Mouse (Mus musculus) kidney, embryonic 15.5 days (tissue): ENCODE results near the gene Qk. TPM values are rescaled to one million over a fixed set of nuclear protein-coding genes. Genes with fewer than 3 reads are reported as not detected.

Experiments
- ATAC-seq: fragments of 200-750 bp; cut with Nextera tagmentation; replicated peaks from 2 replicates; pipeline ENCODE4 v1.8.0; 2017; ENCODE audit warnings: moderate TSS enrichment; ENCODE audit not compliant: low FRiP score
- H3K27ac ChIP-seq: fragments of 300-500 bp; sonication (generic); 2 replicates; pipeline ENCODE4 v1.5.1; 2015; ENCODE audit warnings: mild to moderate bottlenecking, inconsistent platforms
- H3K27me3 ChIP-seq: fragments of 300-500 bp; sonication (generic); 2 replicates; pipeline ENCODE4 v1.6.1; 2015; ENCODE audit warnings: inconsistent platforms
- H3K36me3 ChIP-seq: fragments of 300-500 bp; sonication (generic); 2 replicates; pipeline ENCODE4 v1.6.1; 2015; ENCODE audit warnings: inconsistent platforms
- H3K4me1 ChIP-seq: fragments of 300-500 bp; sonication (generic); 2 replicates; pipeline ENCODE4 v1.6.1; 2015; ENCODE audit warnings: inconsistent platforms
- H3K4me2 ChIP-seq: fragments of 300-500 bp; sonication (generic); 2 replicates; pipeline ENCODE4 v1.6.1; 2015; ENCODE audit warnings: moderate library complexity, mild to moderate bottlenecking, inconsistent platforms
- H3K4me3 ChIP-seq: fragments of 300-500 bp; sonication (generic); replicated peaks from 2 replicates; pipeline ENCODE4 v1.5.1; 2015; ENCODE audit warnings: mild to moderate bottlenecking, inconsistent platforms
- H3K9ac ChIP-seq: fragments of 300-500 bp; sonication (generic); 2 replicates; pipeline ENCODE4 v1.6.1; 2015; ENCODE audit warnings: mild to moderate bottlenecking, inconsistent platforms
- H3K9me3 ChIP-seq: fragments of 300-500 bp; sonication (generic); replicated peaks from 2 replicates; pipeline ENCODE4 v1.6.1; 2016; ENCODE audit warnings: inconsistent platforms
- WGBS: fragments of 180-500 bp; shearing (Covaris S2); methylation state at CpG from one replicate; pipeline ENCODE4 v1.1.7; 2015; ENCODE audit warnings: mixed read lengths; 5-methylcytosine and 5-hydroxymethylcytosine counted together
- polyA plus RNA-seq: library from polyadenylated mRNA; unstranded; fragments of >200 nt; fragmentation: Nextera tagmentation; extraction: Ambion mirVana; gene quantifications from 2 replicates; pipeline ENCODE4 v1.2.1, GENCODE M21; 2015

Gene Qk
- polyA plus RNA-seq = 23.2 and 25.6 TPM in 2 replicates

GRCm38 (mm10) chr17:10319685-10320455 is at the start of gene Qk:
Gene Qk, minus strand, starts transcription at chr17:10319854.
- Histone ChIP-seq H3K4me2 (peak within 1 kb of the TSS; percentile 65), H3K36me3 (no peaks in the 10 kb centered on the region), H3K9me3 (no peaks in the 10 kb centered on the region), H3K27me3 (no peaks in the 10 kb centered on the region), H3K4me1 (peaks cover 29% of the 10 kb centered on the region), H3K4me3 (peak within 1 kb of the TSS; percentile 95), H3K9ac (peak within 1 kb of the TSS; percentile 94), H3K27ac (peak within 1 kb of the TSS; percentile 100)
- WGBS = under 1% methylated on average over 86 of the region's 86 CpGs
- ATAC-seq = peak; percentile 80

GRCm38 (mm10) chr17:10367044-10367443 is 47.4 kb upstream of the Qk start:
- Histone ChIP-seq H3K4me3 (no peak overlapping the region), H3K9ac (no peak overlapping the region), H3K27ac (no peak overlapping the region), H3K4me2 (no peak overlapping the region), H3K4me1 (no peaks in the 10 kb centered on the region; the same call in 1 of the 2 replicates), H3K9me3 (no peaks in the 10 kb centered on the region), H3K36me3 (no peaks in the 10 kb centered on the region), H3K27me3 (no peaks in the 10 kb centered on the region)
- 68% methylated on average over 5 of the region's 5 CpGs for WGBS
- no peak for ATAC-seq

DNA sequence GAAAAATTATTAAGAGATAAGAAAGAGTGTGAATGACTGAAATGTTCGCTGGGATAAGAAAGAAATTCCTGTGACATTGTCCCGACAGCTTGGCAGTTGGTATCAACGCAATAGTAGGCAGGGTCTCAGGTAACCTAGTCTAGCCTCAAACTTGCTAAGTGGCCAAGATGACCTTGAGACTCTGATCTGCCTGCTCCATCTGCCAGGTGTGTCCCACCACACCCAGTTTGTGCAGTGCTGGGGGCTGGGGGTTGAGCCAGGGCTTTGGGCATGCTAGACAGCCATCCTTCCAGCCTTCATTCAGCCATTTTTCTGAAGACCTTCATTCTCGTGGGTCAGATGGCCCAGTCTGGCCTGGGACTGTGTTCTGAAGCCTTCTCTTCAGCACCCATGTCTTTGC is 46.9 kb upstream of the Qk start:
- no peak for ATAC-seq
- 0 out of 2 replicates have a peak overlapping the region, but pooled peaks have one; percentile 35 for H3K27ac ChIP-seq
- H3K27me3 ChIP-seq = no peaks in the 10 kb centered on the region

GRCm38 (mm10) chr17:10365501-10366482 is 46.1 kb upstream of the Qk start:
- ATAC-seq = no peak
- no peaks in the 10 kb centered on the region for H3K36me3 ChIP-seq
- no peaks in the 10 kb centered on the region for H3K27me3 ChIP-seq
- WGBS = 69% methylated on average over 13 of the region's 13 CpGs
- H3K4me2 ChIP-seq = no peak overlapping the region
- H3K4me1 ChIP-seq = no peaks in the 10 kb centered on the region
- no peak overlapping the region for H3K9ac ChIP-seq
- H3K9me3 ChIP-seq = no peaks in the 10 kb centered on the region
- H3K27ac ChIP-seq = no peak overlapping the region
- H3K4me3 ChIP-seq = no peak overlapping the region

More for the DNA sequence above, 46.9 kb upstream of the Qk start:
- H3K4me1 ChIP-seq = no peaks in the 10 kb centered on the region
- H3K36me3 ChIP-seq = no peaks in the 10 kb centered on the region
- no peak overlapping the region for H3K9ac ChIP-seq
- no peaks in the 10 kb centered on the region for H3K9me3 ChIP-seq
- no peak overlapping the region for H3K4me2 ChIP-seq
- WGBS = 83% methylated on average over 4 of the region's 4 CpGs
- no peak overlapping the region for H3K4me3 ChIP-seq

- Histone ChIP-seq H3K9me3 (no peaks in the 10 kb centered on the region), H3K4me1 (peaks cover 7% of the 10 kb centered on the region; the same call in 1 of the 2 replicates), H3K36me3 (no peaks in the 10 kb centered on the region), H3K27me3 (no peaks in the 10 kb centered on the region), H3K4me3 (no peak overlapping the region), H3K27ac (no peak overlapping the region), H3K4me2 (no peak overlapping the region), H3K9ac (no peak overlapping the region)
- WGBS = 76% methylated on average over 3 of the region's 3 CpGs
- ATAC-seq = no peak
Measured at GRCm38 (mm10) chr17:10363151-10363550, 43.5 kb upstream of the Qk start.

DNA sequence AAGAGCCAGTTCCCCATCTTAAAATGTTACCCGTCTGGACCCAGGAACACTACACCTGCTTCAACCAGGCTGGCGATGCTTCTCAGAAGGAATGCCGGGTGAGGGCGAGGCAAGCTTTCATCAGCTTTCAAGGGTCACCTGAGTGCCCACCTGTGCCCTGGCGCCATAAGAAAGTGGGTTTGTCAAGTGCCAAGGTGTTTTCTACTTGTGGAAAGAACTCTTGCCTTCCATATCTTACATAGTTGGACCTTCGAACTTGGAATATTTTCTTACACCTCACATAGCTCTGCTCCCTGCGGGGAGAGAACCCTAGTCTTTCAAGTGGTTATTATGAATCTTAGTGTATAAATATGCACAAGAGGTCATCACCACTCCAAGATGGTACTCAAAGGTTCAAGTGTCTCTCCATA is 42.2 kb upstream of the Qk start:
- H3K4me3 ChIP-seq = no peak overlapping the region
- H3K27ac ChIP-seq = no peak overlapping the region
- ATAC-seq = no peak
- peaks cover 7% of the 10 kb centered on the region; the same call in 1 of the 2 replicates for H3K4me1 ChIP-seq
- H3K9ac ChIP-seq = no peak overlapping the region
- no peaks in the 10 kb centered on the region for H3K27me3 ChIP-seq
- no peaks in the 10 kb centered on the region for H3K36me3 ChIP-seq
- no peak overlapping the region for H3K4me2 ChIP-seq
- 92% methylated on average over 7 of the region's 7 CpGs for WGBS
- H3K9me3 ChIP-seq = no peaks in the 10 kb centered on the region

GRCm38 (mm10) chr17:10360738-10361137 is 41.1 kb upstream of the Qk start:
- H3K4me1 ChIP-seq = peaks cover 15% of the 10 kb centered on the region
- H3K27ac ChIP-seq = no peak overlapping the region
- H3K4me3 ChIP-seq = no peak overlapping the region
- no peak overlapping the region for H3K9ac ChIP-seq
- H3K9me3 ChIP-seq = no peaks in the 10 kb centered on the region
- WGBS = 67% methylated on average over 4 of the region's 4 CpGs
- H3K36me3 ChIP-seq = no peaks in the 10 kb centered on the region
- no peaks in the 10 kb centered on the region for H3K27me3 ChIP-seq
- H3K4me2 ChIP-seq = no peak overlapping the region
- ATAC-seq = no peak

DNA sequence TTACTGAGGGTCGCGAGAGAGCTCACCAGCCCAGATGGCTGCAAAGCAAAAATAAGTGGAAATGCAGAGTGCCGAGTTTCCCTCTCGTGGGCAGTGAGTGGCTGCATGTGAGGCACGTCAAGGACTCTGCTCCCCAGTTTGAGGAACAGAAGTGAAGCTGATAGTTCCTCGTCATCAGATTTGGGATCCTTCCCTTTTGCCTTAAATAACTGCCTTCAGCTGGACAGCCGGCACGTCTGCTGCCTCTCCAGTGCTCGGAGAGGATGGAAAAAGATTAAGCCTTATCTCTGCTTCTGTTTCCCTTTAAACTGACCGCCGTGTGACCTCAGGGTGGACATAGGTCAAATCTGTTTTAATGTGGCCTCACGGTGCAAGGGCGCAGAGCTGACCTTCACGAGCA is 39.8 kb upstream of the Qk start:
- no peak overlapping the region for H3K27ac ChIP-seq
- no peak for ATAC-seq
- no peak overlapping the region for H3K4me3 ChIP-seq
- H3K27me3 ChIP-seq = no peaks in the 10 kb centered on the region
- WGBS = 64% methylated on average over 14 of the region's 14 CpGs
- H3K4me1 ChIP-seq = peaks cover 20% of the 10 kb centered on the region
- H3K4me2 ChIP-seq = no peak overlapping the region
- no peak overlapping the region for H3K9ac ChIP-seq
- H3K36me3 ChIP-seq = no peaks in the 10 kb centered on the region
- H3K9me3 ChIP-seq = no peaks in the 10 kb centered on the region

GRCm38 (mm10) chr17:10357348-10357747 is 37.7 kb upstream of the Qk start:
- WGBS = 87% methylated on average over 12 of the region's 12 CpGs
- no peak overlapping the region for H3K27ac ChIP-seq
- H3K27me3 ChIP-seq = no peaks in the 10 kb centered on the region
- no peak overlapping the region for H3K9ac ChIP-seq
- no peak overlapping the region for H3K4me2 ChIP-seq
- peaks cover 20% of the 10 kb centered on the region for H3K4me1 ChIP-seq
- ATAC-seq = no peak
- H3K9me3 ChIP-seq = no peaks in the 10 kb centered on the region
- no peaks in the 10 kb centered on the region for H3K36me3 ChIP-seq
- no peak overlapping the region for H3K4me3 ChIP-seq

GRCm38 (mm10) chr17:10356294-10356693 is 36.6 kb upstream of the Qk start:
- H3K4me1 ChIP-seq = peaks cover 20% of the 10 kb centered on the region
- no peaks in the 10 kb centered on the region for H3K36me3 ChIP-seq
- no peak overlapping the region for H3K4me3 ChIP-seq
- H3K9ac ChIP-seq = no peak overlapping the region
- no peaks in the 10 kb centered on the region for H3K9me3 ChIP-seq
- 28% methylated on average over 6 of the region's 6 CpGs for WGBS
- ATAC-seq = 0 out of 2 replicates have a peak, but pooled peaks have one; percentile 36
- H3K27me3 ChIP-seq = no peaks in the 10 kb centered on the region
- H3K27ac ChIP-seq = no peak overlapping the region
- H3K4me2 ChIP-seq = no peak overlapping the region

DNA sequence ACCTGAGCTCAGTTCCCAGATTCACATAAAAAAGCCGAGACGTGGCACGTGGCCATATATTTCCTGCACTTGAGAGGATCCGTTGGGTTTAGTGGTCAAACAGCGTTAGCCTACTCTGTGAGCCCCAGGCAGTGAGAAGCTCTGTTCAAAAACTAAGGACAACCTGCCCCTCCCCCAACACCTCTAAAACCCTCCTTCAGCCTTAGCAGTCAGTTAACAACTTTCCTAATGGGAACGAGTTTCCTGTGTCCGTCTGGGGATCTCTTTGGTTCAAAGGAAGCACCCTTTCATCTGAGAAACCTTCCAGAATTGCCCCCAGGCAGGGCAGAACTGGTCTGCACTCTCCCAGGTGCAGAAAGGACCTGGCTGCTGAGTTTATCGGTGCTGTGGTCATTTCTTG is 36.1 kb upstream of the Qk start:
- ATAC-seq = no peak
- WGBS = 8% methylated on average over 8 of the region's 8 CpGs

GRCm38 (mm10) chr17:10338286-10338685 is 18.6 kb upstream of the Qk start:
- H3K9me3 ChIP-seq = no peaks in the 10 kb centered on the region
- 40% methylated on average over 10 of the region's 10 CpGs for WGBS
- no peak overlapping the region for H3K4me2 ChIP-seq
- H3K4me1 ChIP-seq = peaks cover 32% of the 10 kb centered on the region
- H3K4me3 ChIP-seq = no peak overlapping the region
- ATAC-seq = no peak
- no peaks in the 10 kb centered on the region for H3K27me3 ChIP-seq
- H3K9ac ChIP-seq = no peak overlapping the region
- no peaks in the 10 kb centered on the region for H3K36me3 ChIP-seq
- H3K27ac ChIP-seq = no peak overlapping the region

More for the DNA sequence above, 36.1 kb upstream of the Qk start:
- Histone ChIP-seq H3K27me3 (no peaks in the 10 kb centered on the region), H3K36me3 (no peaks in the 10 kb centered on the region), H3K4me1 (peaks cover 20% of the 10 kb centered on the region), H3K9ac (no peak overlapping the region), H3K4me2 (no peak overlapping the region), H3K9me3 (no peaks in the 10 kb centered on the region), H3K27ac (no peak overlapping the region), H3K4me3 (no peak overlapping the region)
